Mouse (Mus musculus) testis, adult 2 months (tissue): ENCODE measurements around the gene Cox8c.

ENCODE experiments used
- CTCF ChIP-seq: fragments of 200-500 bp; IDR thresholded peaks from 2 replicates; pipeline ENCODE4 v1.5.1; 2012; ENCODE audit warnings: low read depth, mild to moderate bottlenecking, inconsistent platforms, low read length, moderate library complexity; ENCODE audit not compliant: control insufficient read depth, insufficient read depth, insufficient replicate concordance
- POLR2A ChIP-seq: fragments of 200-500 bp; IDR thresholded peaks from 2 replicates; pipeline ENCODE4 v1.6.1; 2012; ENCODE audit warnings: low read depth, mild to moderate bottlenecking, inconsistent platforms, low read length, moderate library complexity; ENCODE audit not compliant: control insufficient read depth

GRCm38 (mm10) chr12:102949395-102950208 lies 50.5 kb downstream of the Cox8c start:
- TF ChIP-seq POLR2A (no peak), CTCF (no peak)
